Mouse (Mus musculus): ENCODE measurements around the gene Usp4.
"Not testable (repeated sequence)": the region's sequence is repeated elsewhere in the genome, so short reads cannot be mapped to it uniquely, and the experiment has no call there.

The Usp4 gene

GRCm38 (mm10) chr9:108347540-108348289, at the start of gene Usp4:
Gene Usp4, plus strand, starts transcription at chr9:108347853.
- DNase-seq (ENCODE audit: low read depth), result peak; percentile 84

- no peak for DNase-seq (ENCODE audit: low read depth)
Observed at GRCm38 (mm10) chr9:108301853-108302252, 45.8 kb upstream of the Usp4 start.

GRCm38 (mm10) chr9:108304716-108305115, 42.9 kb upstream of the Usp4 start:
- DNase-seq (ENCODE audit: low read depth), result no peak

- DNase-seq (ENCODE audit: low read depth), result peak; percentile 35
Observed at GRCm38 (mm10) chr9:108305170-108305569, 42.5 kb upstream of the Usp4 start.

GRCm38 (mm10) chr9:108305629-108306520, 41.8 kb upstream of the Usp4 start, which contains the start of the genes Rhoa and Tcta:
Gene Rhoa, plus strand, starts transcription at chr9:108306129.
Gene Tcta, minus strand, starts transcription at chr9:108306160.
- DNase-seq (ENCODE audit: low read depth), result peak; percentile 99

GRCm38 (mm10) chr9:108306571-108306980, 41.1 kb upstream of the Usp4 start:
- peak; percentile 84 for DNase-seq (ENCODE audit: low read depth)

- DNase-seq (ENCODE audit: low read depth), result peak; percentile 41
Observed at GRCm38 (mm10) chr9:108307021-108307807, 40.4 kb upstream of the Usp4 start.

GRCm38 (mm10) chr9:108308141-108308540, 39.5 kb upstream of the Usp4 start:
- DNase-seq (ENCODE audit: low read depth), result no peak

- no peak for DNase-seq (ENCODE audit: low read depth)
Observed at GRCm38 (mm10) chr9:108317572-108317971, 30.1 kb upstream of the Usp4 start.

GRCm38 (mm10) chr9:108318462-108318861, 29.2 kb upstream of the Usp4 start:
- no peak for DNase-seq (ENCODE audit: low read depth)

GRCm38 (mm10) chr9:108322054-108322453, 25.6 kb upstream of the Usp4 start:
- DNase-seq (ENCODE audit: low read depth), result not testable (repeated sequence)

- DNase-seq (ENCODE audit: low read depth), result no peak
Observed at GRCm38 (mm10) chr9:108324784-108325183, 22.9 kb upstream of the Usp4 start.

GRCm38 (mm10) chr9:108325811-108326210, 21.8 kb upstream of the Usp4 start:
- DNase-seq (ENCODE audit: low read depth), result no peak

- no peak for DNase-seq (ENCODE audit: low read depth)
Observed at GRCm38 (mm10) chr9:108337848-108338550, 9.7 kb upstream of the Usp4 start.

GRCm38 (mm10) chr9:108338551-108338885, 9.1 kb upstream of the Usp4 start:
- no peak for DNase-seq (ENCODE audit: low read depth)

GRCm38 (mm10) chr9:108338886-108339781, 8.5 kb upstream of the Usp4 start, which contains the start of gene Gpx1:
Gene Gpx1, plus strand, starts transcription at chr9:108338903.
- DNase-seq (ENCODE audit: low read depth), result peak; percentile 92

- DNase-seq (ENCODE audit: low read depth), result peak; percentile 36
Observed at GRCm38 (mm10) chr9:108339886-108340257, 7.8 kb upstream of the Usp4 start.

GRCm38 (mm10) chr9:108340258-108341138, 7.2 kb upstream of the Usp4 start:
- DNase-seq (ENCODE audit: low read depth), result peak; percentile 38

GRCm38 (mm10) chr9:108341139-108341475, 6.5 kb upstream of the Usp4 start:
- no peak for DNase-seq (ENCODE audit: low read depth)

- DNase-seq (ENCODE audit: low read depth), result no peak
Observed at GRCm38 (mm10) chr9:108341801-108342200, 5.9 kb upstream of the Usp4 start.
